Mouse (Mus musculus): ENCODE results near the gene Pbx4.

Gene Pbx4

DNA sequence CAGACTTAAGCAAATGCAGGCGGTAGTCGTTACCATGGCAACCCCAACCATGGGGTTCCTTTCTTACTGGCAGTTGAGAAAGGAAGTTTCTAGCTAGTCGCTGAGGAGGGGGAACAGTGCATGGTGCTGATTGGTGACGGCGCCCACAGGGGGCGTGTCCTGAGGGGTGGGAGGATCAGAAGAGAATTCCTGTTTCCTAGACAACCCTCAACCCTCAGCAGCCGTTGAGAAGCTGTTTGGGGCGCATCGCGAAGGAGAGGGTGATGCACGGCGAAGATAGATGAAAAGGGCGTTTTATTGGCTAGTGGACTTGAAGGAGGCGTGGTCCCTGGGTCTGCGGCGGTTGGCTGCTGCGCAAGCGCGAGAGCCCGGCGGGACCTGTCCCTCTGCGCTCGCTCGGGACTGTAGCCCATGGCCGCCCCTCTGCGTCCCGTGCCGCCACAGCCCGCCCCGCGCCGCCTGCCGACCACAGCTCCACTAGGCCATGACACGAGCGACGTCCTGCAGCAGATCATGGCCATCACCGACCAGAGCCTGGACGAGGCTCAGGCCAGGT lies at the start of gene Pbx4:
Gene Pbx4 (plus strand): TSS at position 194 of the 556 bp plus-strand sequence.
- peak; percentile 94 to 95 for DNase-seq (ENCODE audit: low spot score in 2 of 2)

DNA sequence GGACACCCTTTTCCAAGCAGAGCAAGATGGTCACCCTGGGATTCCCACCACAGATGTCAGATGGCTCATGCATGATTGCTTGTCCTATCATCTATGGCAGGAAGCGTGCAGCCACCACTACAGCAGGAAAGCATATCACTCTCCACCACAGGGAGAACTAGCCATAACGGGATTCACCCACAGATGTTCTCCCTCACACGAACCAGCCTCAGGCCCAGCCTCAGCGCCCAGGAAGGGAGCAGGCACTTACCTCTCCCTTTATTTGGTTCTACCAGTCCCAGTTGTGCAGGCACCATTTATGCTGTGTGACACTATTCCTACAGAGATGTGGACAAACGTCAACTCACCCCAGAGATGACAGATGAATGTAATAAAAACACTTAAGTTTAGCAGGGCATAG lies 43.2 kb upstream of the Pbx4 start:
- DNase-seq (ENCODE audit: low spot score in 2 of 2) = peak in 1 of 2 experiments; percentile 1

DNA sequence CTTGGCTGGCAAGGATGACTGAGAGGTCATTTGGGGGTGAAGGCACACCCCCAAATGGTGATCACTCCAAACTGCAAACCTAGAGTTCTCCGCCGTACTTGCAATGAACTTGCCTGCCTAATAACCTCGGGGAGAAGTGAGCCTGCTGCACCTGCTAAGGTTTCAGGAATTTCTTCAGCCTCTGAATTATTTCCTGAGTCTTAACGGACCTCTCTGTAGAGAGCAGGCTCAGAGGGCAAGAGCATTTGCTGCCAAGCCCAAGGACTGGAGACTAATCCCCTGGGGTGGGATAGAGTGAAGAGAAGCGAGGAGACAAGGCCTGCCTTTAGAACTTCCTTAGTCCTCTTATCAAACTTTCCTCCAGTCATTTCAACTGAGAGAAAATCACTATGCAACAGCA lies 42.6 kb upstream of the Pbx4 start:
- peak in 1 of 2 experiments; percentile 0 for DNase-seq (ENCODE audit: low spot score in 2 of 2)

- peak in 1 of 2 experiments; percentile 2 for DNase-seq (ENCODE audit: low spot score in 2 of 2)
These were observed 41.9 kb upstream of the Pbx4 start for GRCm38 (mm10) chr8:69790364-69790763.

DNA sequence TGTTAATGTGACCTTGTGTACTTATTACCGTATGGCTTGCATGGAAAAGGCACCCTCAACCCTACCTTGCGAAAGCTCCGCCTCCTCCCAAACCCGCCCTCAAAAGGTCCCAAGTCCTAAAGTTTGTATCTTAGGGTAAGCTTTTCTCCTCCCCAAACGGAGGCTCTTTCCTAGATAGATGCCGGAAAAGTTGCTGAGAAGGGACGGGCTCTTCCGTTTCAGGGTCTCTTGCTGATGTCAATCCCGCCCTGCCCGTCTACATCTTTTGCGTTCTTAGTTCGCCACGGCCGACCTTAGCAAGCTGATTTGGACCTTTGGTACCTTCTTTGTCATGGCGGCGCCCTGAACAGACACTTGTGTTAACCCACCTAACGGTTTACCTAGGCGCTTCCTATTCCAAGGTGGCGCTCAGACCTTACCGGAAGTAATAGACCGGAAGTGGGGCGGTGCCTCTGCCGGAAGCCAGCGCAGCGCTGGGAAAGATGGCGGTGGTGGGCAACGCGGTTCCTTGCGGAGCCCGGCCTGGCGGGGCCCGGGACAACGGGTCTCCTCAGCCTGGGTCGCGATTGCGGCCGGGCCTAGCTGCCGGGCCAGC lies 41.4 kb upstream of the Pbx4 start, which contains the start of the genes Atp13a1 and Zfp866:
Gene Atp13a1 (plus strand): TSS at position 391 of the 595 bp plus-strand sequence.
Gene Zfp866 (minus strand): TSS at position 406 of the 595 bp plus-strand sequence.
- peak; percentile 88 to 92 for DNase-seq (ENCODE audit: low spot score in 2 of 2)

GRCm38 (mm10) chr8:69791415-69792068 lies 40.7 kb upstream of the Pbx4 start:
- DNase-seq (ENCODE audit: low spot score in 2 of 2) = peak in 1 of 2 experiments; percentile 10

DNA sequence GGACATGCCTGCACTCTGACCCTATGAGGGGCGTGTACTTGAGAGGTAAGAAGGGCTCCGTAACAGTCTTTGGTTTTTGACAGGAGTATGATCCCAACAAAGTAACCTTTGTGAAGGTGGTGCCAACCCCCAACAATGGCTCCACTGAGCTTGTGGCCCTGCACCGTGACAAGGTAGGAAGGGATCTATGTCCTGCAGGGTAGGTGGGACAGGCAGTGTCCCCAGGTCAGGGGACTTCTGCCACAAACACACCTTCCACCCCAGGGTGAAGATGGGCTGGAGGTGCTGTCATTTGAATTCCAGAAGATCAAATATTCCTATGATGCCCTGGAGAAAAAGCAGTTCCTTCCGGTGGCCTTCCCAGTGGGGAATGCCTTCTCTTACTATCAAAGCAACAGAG lies 38.6 kb upstream of the Pbx4 start:
- no peak for DNase-seq (ENCODE audit: low spot score in 2 of 2)

DNA sequence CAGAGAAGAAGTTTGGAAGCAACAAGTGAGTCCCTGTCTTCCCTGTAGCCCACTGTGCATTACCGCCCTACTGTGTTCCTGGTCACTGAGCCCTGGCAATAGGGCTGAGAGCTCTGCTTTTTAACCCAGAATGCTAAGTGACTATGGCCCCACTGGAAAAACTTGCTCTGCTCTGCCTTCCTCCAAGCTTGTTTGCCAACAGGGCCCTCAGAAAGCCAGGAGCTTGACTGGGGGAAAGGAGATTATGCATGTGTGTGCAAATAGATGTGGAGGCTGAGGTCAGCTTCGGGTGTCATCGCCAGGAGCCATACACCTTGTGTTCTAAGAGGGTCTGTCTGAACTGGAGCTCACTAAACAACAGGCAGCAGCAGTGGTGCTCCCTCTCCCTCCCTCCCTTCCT lies 38.2 kb upstream of the Pbx4 start:
- no peak for DNase-seq (ENCODE audit: low spot score in 2 of 2)

- DNase-seq (ENCODE audit: low spot score in 2 of 2) = no peak
These were observed 37.4 kb upstream of the Pbx4 start for GRCm38 (mm10) chr8:69794901-69795300.

DNA sequence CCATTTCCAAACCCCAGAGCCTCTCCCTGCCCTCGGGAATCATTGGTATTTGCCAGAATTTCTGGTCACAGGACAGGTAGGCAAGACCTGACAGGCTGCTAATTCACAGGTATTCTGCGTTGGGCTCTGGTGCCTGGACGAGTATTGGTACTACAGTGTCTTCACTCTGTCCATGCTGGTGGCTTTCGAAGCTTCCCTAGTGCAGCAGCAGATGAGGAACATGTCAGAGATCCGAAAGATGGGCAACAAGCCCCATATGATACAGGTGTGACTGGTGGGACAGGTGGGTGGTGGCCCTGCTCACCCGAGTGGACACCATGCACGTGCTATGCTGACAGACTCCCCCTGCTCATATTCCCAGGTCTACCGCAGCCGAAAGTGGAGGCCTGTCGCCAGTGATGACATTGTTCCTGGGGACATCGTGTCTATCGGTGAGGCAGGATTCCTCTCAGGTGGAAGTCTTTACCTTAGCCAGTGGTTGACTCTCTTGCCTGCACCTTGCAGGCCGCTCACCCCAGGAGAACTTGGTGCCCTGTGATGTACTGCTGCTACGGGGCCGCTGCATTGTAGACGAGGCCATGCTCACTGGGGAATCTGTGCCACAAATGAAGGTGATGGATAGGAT lies 35.5 kb upstream of the Pbx4 start:
- no peak for DNase-seq (ENCODE audit: low spot score in 2 of 2)

- DNase-seq (ENCODE audit: low spot score in 2 of 2) = no peak
These were observed 34.6 kb upstream of the Pbx4 start for GRCm38 (mm10) chr8:69797661-69798060.

GRCm38 (mm10) chr8:69799261-69799660 lies 33.0 kb upstream of the Pbx4 start:
- DNase-seq (ENCODE audit: low spot score in 2 of 2) = no peak

DNA sequence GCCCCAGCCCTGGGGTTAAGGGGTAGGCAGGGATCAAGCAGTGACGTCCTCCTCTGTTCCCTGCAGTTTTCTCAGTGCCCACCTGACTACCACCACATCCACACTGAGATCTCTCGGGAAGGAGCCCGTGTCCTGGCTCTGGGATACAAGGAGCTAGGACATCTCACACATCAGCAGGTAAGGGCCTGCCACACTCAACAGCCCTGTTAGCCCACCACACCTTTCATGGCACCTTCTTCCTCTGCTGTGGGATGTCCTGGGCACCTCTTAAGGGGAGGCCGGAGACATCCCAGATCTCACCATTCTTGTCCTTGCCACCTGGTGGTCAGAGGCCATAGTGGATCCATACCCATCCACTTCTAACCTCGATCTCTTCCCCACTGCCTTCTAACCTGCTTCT lies 32.3 kb upstream of the Pbx4 start:
- no peak for DNase-seq (ENCODE audit: low spot score in 2 of 2)

- DNase-seq (ENCODE audit: low spot score in 2 of 2) = no peak
These were observed 30.5 kb upstream of the Pbx4 start for GRCm38 (mm10) chr8:69801796-69802195.

DNA sequence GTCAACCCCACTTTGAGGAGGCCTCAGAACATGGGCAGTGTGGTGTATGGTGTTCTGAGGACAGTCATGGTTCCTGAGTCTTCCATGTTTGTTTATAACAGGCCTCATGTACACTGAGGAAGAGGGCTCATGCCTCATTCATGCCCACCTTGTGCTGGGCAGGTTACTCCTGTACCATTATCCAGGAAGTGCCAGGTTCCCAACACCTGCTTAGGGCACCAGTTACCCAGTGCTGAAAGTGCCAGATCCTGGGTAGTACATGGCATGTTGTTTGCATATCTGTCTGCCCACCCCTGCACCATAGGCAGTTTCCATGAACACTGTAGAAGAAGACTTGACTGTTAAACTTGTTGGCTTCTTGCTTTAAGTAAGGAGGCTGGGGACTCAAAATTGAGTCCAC lies 30.1 kb upstream of the Pbx4 start:
- no peak for DNase-seq (ENCODE audit: low spot score in 2 of 2)

DNA sequence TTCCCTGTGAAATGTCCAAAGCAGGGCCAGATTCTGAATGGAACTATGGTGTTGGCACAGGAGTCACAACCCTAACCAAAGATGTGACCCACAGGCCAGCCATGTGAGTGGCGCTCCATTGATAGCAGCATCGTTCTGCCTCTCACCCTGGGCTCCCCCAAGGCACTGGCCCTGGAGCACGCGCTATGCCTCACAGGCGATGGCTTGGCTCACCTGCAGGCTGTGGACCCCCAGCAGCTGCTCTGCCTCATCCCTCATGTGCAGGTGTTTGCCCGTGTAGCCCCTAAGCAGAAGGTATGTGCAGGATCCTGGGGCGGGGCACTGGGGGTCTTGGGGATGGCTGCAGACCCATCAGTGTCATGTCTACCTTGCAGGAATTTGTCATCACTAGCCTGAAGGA lies 28.9 kb upstream of the Pbx4 start:
- no peak for DNase-seq (ENCODE audit: low spot score in 2 of 2)

DNA sequence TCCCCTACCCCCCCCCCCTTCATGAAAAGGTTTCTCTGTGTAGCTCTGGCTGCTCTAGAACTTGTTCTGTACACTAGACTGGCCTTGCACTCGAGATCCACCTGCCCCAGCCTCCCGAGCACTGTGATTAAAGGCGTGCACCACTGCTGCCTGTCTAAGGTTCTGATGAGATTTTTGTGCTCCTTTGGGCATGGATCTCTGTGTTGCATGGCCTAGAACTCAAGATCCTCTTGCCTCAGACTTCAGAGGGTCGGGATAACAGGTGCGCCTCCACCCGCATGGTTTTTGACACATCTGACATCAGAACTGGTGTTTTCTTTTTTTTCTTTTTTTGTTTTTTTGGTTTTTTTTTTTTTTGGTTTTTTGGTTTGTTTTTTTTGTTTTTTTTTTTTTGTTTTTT lies 27.8 kb upstream of the Pbx4 start:
- no peak for DNase-seq (ENCODE audit: low spot score in 2 of 2)

- DNase-seq (ENCODE audit: low spot score in 2 of 2) = no peak
These were observed 27.2 kb upstream of the Pbx4 start for GRCm38 (mm10) chr8:69805086-69805485.

GRCm38 (mm10) chr8:69805491-69805890 lies 26.8 kb upstream of the Pbx4 start:
- no peak for DNase-seq (ENCODE audit: low spot score in 2 of 2)

- no peak for DNase-seq (ENCODE audit: low spot score in 2 of 2)
These were observed 25.1 kb upstream of the Pbx4 start for GRCm38 (mm10) chr8:69807236-69807635.

DNA sequence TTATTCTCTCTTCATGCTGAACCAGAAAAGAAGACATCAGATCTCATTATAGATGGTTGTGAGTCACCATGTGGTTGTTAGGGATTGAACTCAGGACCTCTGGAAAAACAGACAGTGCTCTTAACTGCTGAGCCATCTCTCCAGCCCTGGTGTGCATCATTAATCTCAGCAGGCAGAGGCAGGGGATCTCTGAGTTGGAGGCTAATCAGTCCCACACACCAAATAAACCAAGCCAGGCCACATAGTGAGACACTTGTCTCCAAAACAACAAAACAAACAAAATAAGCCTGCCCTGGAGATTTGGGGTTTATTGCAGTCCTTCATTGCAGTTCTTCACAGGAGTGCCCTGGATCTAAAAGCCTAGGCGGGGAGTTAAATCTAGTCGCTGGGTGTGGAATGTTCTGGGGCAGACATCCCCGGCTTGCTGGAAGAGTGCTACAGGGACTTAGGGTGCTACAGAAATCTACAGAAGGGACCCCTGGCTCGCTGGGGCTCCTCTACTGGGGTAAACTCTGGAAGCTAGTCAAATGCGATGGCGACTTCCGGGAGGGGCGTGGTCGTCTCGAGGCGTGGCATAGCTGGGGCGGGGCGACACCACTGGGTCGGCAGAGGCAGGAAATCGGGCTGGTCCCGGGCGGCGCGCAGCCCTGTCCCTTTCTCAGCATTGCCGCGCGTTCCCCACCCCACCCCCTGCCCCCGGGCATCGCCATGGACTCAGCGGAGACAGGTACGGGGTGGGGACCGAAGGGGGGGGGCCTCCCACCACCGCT lies 24.0 kb upstream of the Pbx4 start, which contains the start of gene Gmip:
Gene Gmip (plus strand): TSS at position 586 of the 770 bp plus-strand sequence.
- DNase-seq (ENCODE audit: low spot score in 2 of 2) = peak; percentile 54 to 57
